Mouse (Mus musculus) MEL (cell line): ENCODE data around the gene Lrig2. TPM values are rescaled to one million over a fixed set of nuclear protein-coding genes. Genes with fewer than 3 reads are reported as not detected.

Source experiments
- DNase-seq: peaks from one replicate; pipeline ENCODE4 v3.0.0; 2011; ENCODE audit warnings: low read depth, low spot score
- H3K27ac ChIP-seq: 2 replicates; pipeline ENCODE4 v1.5.1; 2012; ENCODE audit warnings: low read depth, mild to moderate bottlenecking, control low read depth, low read length, moderate library complexity; ENCODE audit not compliant: control insufficient read depth
- H3K27me3 ChIP-seq, 2 experiments: fragments of 150-350 bp in 1 of 2; sonication (generic) in 1 of 2; 2 replicates each; pipeline ENCODE4 v1.6.1; 2012; ENCODE audit warnings: low read length in 2 of 2, mild to moderate bottlenecking in 2 of 2, improper control_type of control experiment in 1 of 2, moderate library complexity in 1 of 2; ENCODE audit not compliant: insufficient read depth in 2 of 2, control insufficient read depth in 1 of 2
- H3K36me3 ChIP-seq, 2 experiments: 2 replicates each; pipeline ENCODE4 v1.6.1; 2012 to 2014; ENCODE audit warnings: low read length in 2 of 2, improper control_type of control experiment in 1 of 2, inconsistent platforms in 1 of 2, mild to moderate bottlenecking in 1 of 2; ENCODE audit not compliant: insufficient read depth in 2 of 2, control insufficient read depth in 1 of 2
- H3K4me1 ChIP-seq, 2 experiments: fragments of 150-350 bp in 1 of 2; sonication (generic) in 1 of 2; 2 replicates each; pipeline ENCODE4 v1.6.1; 2012; ENCODE audit warnings: low read length in 2 of 2, improper control_type of control experiment in 1 of 2, mild to moderate bottlenecking in 1 of 2; ENCODE audit not compliant: insufficient read depth in 2 of 2, control insufficient read depth in 1 of 2
- H3K4me3 ChIP-seq, 2 experiments: fragments of 150-350 bp in 1 of 2; sonication (generic) in 1 of 2; 2 replicates each; pipeline ENCODE4 v1.5.1; 2012; ENCODE audit warnings: low read depth in 2 of 2, low read length in 2 of 2, mild to moderate bottlenecking in 2 of 2, moderate library complexity in 2 of 2, control low read depth in 1 of 2, improper control_type of control experiment in 1 of 2; ENCODE audit not compliant: control insufficient read depth in 1 of 2, insufficient read depth in 1 of 2
- H3K79me2 ChIP-seq: 2 replicates; pipeline ENCODE4 v1.6.1; 2012; ENCODE audit warnings: mild to moderate bottlenecking, low read length, moderate library complexity; ENCODE audit not compliant: control insufficient read depth, poor library complexity, insufficient read depth
- H3K9ac ChIP-seq: 2 replicates; pipeline ENCODE4 v1.6.1; 2012; ENCODE audit warnings: low read depth, mild to moderate bottlenecking, control low read depth, low read length, moderate library complexity; ENCODE audit not compliant: control insufficient read depth, poor library complexity, severe bottlenecking
- H3K9me3 ChIP-seq: fragments of 150-350 bp; sonication (generic); replicated peaks from 2 replicates; pipeline ENCODE4 v1.6.1; 2012; ENCODE audit warnings: mild to moderate bottlenecking, low read length, improper control_type of control experiment, moderate library complexity; ENCODE audit not compliant: insufficient read depth
- BHLHE40 ChIP-seq: IDR thresholded peaks from 2 replicates; pipeline ENCODE4 v1.6.1; 2012; ENCODE audit warnings: low read depth, mild to moderate bottlenecking, inconsistent platforms, low read length, improper control_type of control experiment, borderline replicate concordance
- CHD2 ChIP-seq: IDR thresholded peaks from 2 replicates; pipeline ENCODE4 v1.6.1; 2011; ENCODE audit warnings: low read length, improper control_type of control experiment
- CTCF ChIP-seq, 3 experiments: IDR thresholded peaks in 2 of 3; conservative IDR thresholded peaks in 1 of 3; 2 replicates each; pipeline ENCODE4 v1.5.1; 2011 to 2012; ENCODE audit warnings: low read length in 3 of 3, low read depth in 2 of 3, mild to moderate bottlenecking in 2 of 3, improper control_type of control experiment in 1 of 3, inconsistent platforms in 1 of 3, mixed read lengths in 1 of 3, moderate library complexity in 1 of 3; ENCODE audit not compliant: control insufficient read depth in 1 of 3, insufficient read depth in 1 of 3, poor library complexity in 1 of 3, severe bottlenecking in 1 of 3
- E2F4 ChIP-seq: IDR thresholded peaks from 2 replicates; pipeline ENCODE4 v1.6.1; 2011; ENCODE audit warnings: low read depth, low read length, improper control_type of control experiment, borderline replicate concordance
- ELF1 ChIP-seq: IDR thresholded peaks from 2 replicates; pipeline ENCODE4 v1.6.1; 2014; ENCODE audit warnings: low read depth, mild to moderate bottlenecking, inconsistent platforms, low read length, improper control_type of control experiment, moderate library complexity
- ETS1 ChIP-seq: IDR thresholded peaks from 2 replicates; pipeline ENCODE4 v1.6.1; 2012; ENCODE audit warnings: low read depth, mild to moderate bottlenecking, inconsistent platforms, low read length, improper control_type of control experiment, moderate library complexity
- GATA1 ChIP-seq: IDR thresholded peaks from 2 replicates; pipeline ENCODE4 v1.6.1; 2011; ENCODE audit warnings: low read depth, low read length, improper control_type of control experiment
- HCFC1 ChIP-seq: IDR thresholded peaks from 2 replicates; pipeline ENCODE4 v1.6.1; 2012; ENCODE audit warnings: low read depth, mild to moderate bottlenecking, inconsistent platforms, low read length, improper control_type of control experiment, moderate library complexity
- JUND ChIP-seq: IDR thresholded peaks from 2 replicates; pipeline ENCODE4 v1.6.1; 2011; ENCODE audit warnings: low read depth, mild to moderate bottlenecking, improper control_type of control experiment, low read length
- KAT2A ChIP-seq: conservative IDR thresholded peaks from 2 replicates; pipeline ENCODE4 v1.6.1; 2012; ENCODE audit warnings: low read depth, low read length, improper control_type of control experiment, inconsistent platforms
- MAX ChIP-seq: IDR thresholded peaks from 2 replicates; pipeline ENCODE4 v1.6.1; 2011; ENCODE audit warnings: low read length, improper control_type of control experiment
- MYC ChIP-seq: IDR thresholded peaks from 2 replicates; pipeline ENCODE4 v1.6.1; 2011; ENCODE audit warnings: low read depth, mild to moderate bottlenecking, low read length, improper control_type of control experiment, moderate library complexity
- NELFE ChIP-seq: IDR thresholded peaks from 2 replicates; pipeline ENCODE4 v1.6.1; 2011; ENCODE audit warnings: low read depth, low read length, improper control_type of control experiment
- NRF1 ChIP-seq: IDR thresholded peaks from 2 replicates; pipeline ENCODE4 v1.6.1; 2014; ENCODE audit warnings: low read depth, mild to moderate bottlenecking, inconsistent platforms, low read length, improper control_type of control experiment, moderate library complexity; ENCODE audit not compliant: poor library complexity, insufficient read depth, severe bottlenecking
- POLR2A ChIP-seq, 2 experiments: IDR thresholded peaks; 2 replicates each; pipeline ENCODE4 v1.6.1; 2011 to 2012; ENCODE audit warnings: low read length in 2 of 2, mild to moderate bottlenecking in 2 of 2, control low read depth in 1 of 2, improper control_type of control experiment in 1 of 2, low read depth in 1 of 2, moderate library complexity in 1 of 2; ENCODE audit not compliant: control insufficient read depth in 1 of 2, insufficient read depth in 1 of 2, poor library complexity in 1 of 2
- POLR2AphosphoS5 ChIP-seq: IDR thresholded peaks from 2 replicates; pipeline ENCODE4 v1.6.1; 2012; ENCODE audit warnings: low read depth, borderline replicate concordance, mild to moderate bottlenecking, inconsistent platforms, low read length, moderate library complexity, mixed read lengths
- RAD21 ChIP-seq: IDR thresholded peaks from 2 replicates; pipeline ENCODE4 v1.6.1; 2011; ENCODE audit warnings: mild to moderate bottlenecking, low read depth, low read length, improper control_type of control experiment
- TCF12 ChIP-seq: IDR thresholded peaks from 2 replicates; pipeline ENCODE4 v1.6.1; 2014; ENCODE audit warnings: low read depth, mild to moderate bottlenecking, inconsistent platforms, low read length, improper control_type of control experiment, moderate library complexity
- USF1 ChIP-seq: IDR thresholded peaks from 2 replicates; pipeline ENCODE4 v1.6.1; 2014; ENCODE audit warnings: low read depth, mild to moderate bottlenecking, inconsistent platforms, low read length, improper control_type of control experiment, moderate library complexity
- ZMIZ1 ChIP-seq: IDR thresholded peaks from 2 replicates; pipeline ENCODE4 v1.6.1; 2012; ENCODE audit warnings: low read depth, mild to moderate bottlenecking, inconsistent platforms, low read length, improper control_type of control experiment, moderate library complexity
- polyA plus RNA-seq, 2 experiments: library from polyadenylated mRNA; stranded (reverse) in 1 of 2; unstranded in 1 of 2; fragments of >175 nt in 1 of 2; fragments of >200 nt in 1 of 2; gene quantifications; 2 replicates each; pipeline versions ENCODE4 v1.2.1 to v1.2.4; 2012; ENCODE audit warnings: low replicate concordance in 2 of 2, low read depth in 1 of 2; ENCODE audit not compliant: insufficient read length in 2 of 2, insufficient read depth in 1 of 2, missing spikeins in 1 of 2
- total RNA-seq: library from RNA; depleted of rRNA; stranded (reverse); fragments of 300-350 nt; gene quantifications from 2 replicates; pipeline ENCODE4 v1.2.3, GENCODE M21; 2012

The Lrig2 gene
- total and polyA plus RNA-seq, 3 experiments: 4.2 to 4.3 TPM; not detected in 1

DNA sequence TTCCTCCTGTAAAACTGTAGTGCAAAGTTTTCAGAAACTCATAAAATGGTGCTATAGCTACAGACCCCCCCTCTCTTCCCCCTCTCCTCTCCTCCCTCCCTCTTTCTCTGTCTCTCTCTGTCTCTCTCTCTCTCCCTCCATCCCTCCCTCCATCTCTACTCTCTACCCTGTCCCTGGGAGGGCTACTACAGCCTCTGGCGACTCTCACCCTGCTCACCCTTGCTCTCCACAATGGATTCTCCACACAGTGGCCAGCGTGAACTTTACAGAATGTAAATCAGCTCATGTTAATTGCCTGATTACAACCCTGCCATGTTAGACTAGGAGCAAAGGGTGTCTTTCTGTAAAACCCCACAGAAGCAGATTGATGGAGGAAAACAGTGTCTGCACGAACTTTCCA, 157.8 kb downstream of the Lrig2 start:
- no peak for TF ChIP-seq RAD21
- no peak for TF ChIP-seq E2F4
- no peak for TF ChIP-seq CHD2
- no peak for DNase-seq

DNA sequence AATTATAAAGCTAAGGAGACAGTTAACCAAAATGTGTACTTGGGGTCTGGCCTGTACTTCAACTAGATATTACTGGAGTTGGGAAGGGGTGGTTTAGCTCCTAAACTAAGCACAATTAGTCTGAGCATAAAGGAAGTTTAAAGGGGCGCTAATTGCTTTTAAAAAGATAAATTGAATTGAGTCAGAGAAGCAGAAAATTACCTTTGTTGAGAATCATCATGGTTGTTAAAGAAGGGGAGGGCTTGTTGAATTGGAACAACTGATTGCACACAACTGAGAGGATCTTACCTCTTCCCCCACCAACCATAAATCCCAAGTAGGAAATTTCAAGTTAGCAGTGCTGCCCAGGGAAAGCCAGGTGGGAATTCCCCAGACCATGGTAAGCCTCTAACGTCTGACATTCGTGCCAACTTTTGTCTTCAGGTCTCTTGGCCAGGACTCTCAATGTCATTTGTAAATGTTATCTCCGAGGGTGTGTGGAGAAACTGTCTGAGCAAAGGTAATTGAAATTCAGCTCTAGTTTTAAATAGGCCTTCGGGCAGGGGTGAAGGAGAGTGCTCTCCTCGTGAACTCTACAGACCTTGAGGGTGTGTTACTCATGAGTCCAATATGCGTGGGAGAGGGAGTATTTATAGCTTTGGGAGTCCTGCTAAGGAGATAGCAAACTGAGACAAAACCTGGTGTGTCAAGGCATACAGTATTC, 159.2 kb downstream of the Lrig2 start:
- Histone ChIP-seq H3K36me3 (no peaks in the 10 kb centered on the region), H3K27me3 (no peaks in the 10 kb centered on the region; a peak in 1 of 4 replicates), H3K9ac (no peak overlapping the region), H3K4me1 (no peaks in the 10 kb centered on the region), H3K27ac (no peak overlapping the region), H3K4me3 (no peak overlapping the region), H3K79me2 (no peaks in the 10 kb centered on the region), H3K9me3 (no peaks in the 10 kb centered on the region)
- no peak for TF ChIP-seq CTCF (IDR thresholded peaks at IDR 0.05 in 2 of 3, conservative IDR thresholded peaks at IDR 0.05 in 1 of 3; ENCODE audit: control insufficient read depth in 1 of 3, insufficient read depth in 1 of 3, low read depth in 2 of 3, low read length in 3 of 3, poor library complexity in 1 of 3, severe bottlenecking in 1 of 3)
- TF ChIP-seq MAX: no peak
- no peak for TF ChIP-seq ETS1
- TF ChIP-seq POLR2A (IDR thresholded peaks at IDR 0.05; ENCODE audit: control insufficient read depth in 1 of 2, insufficient read depth in 1 of 2, low read depth in 1 of 2, low read length in 2 of 2, poor library complexity in 1 of 2): no peak
- no peak for TF ChIP-seq ELF1
- no peak for TF ChIP-seq POLR2AphosphoS5
- no peak for TF ChIP-seq NELFE
- no peak for TF ChIP-seq HCFC1
- TF ChIP-seq GATA1: no peak
- no peak for TF ChIP-seq NRF1
- TF ChIP-seq MYC: no peak
- no peak for TF ChIP-seq USF1
- TF ChIP-seq E2F4: no peak
- no peak for TF ChIP-seq RAD21
- no peak for TF ChIP-seq JUND
- no peak for TF ChIP-seq KAT2A
- TF ChIP-seq BHLHE40: no peak
- TF ChIP-seq TCF12: no peak
- TF ChIP-seq ZMIZ1: no peak
- no peak for DNase-seq

More for the DNA sequence above, 157.8 kb downstream of the Lrig2 start:
- Histone ChIP-seq H3K4me1 (no peaks in the 10 kb centered on the region), H3K9ac (no peak overlapping the region), H3K4me3 (no peak overlapping the region), H3K27ac (no peak overlapping the region), H3K79me2 (no peaks in the 10 kb centered on the region), H3K27me3 (no peaks in the 10 kb centered on the region; a peak in 1 of 4 replicates), H3K9me3 (no peaks in the 10 kb centered on the region), H3K36me3 (no peaks in the 10 kb centered on the region)
